Mouse (Mus musculus): ENCODE results near the gene Fam19a2. TPM values are rescaled to one million over a fixed set of nuclear protein-coding genes. Genes with fewer than 3 reads are reported as not detected.

The Fam19a2 gene
- total RNA-seq, 2 experiments from 2014 or later: not detected

GRCm38 (mm10) chr10:123548391-123548790 is 284.6 kb downstream of the Fam19a2 start:
- no peak for ATAC-seq (ENCODE audit: poor library complexity, severe bottlenecking)

- no peak for ATAC-seq (ENCODE audit: poor library complexity, severe bottlenecking)
Measured at GRCm38 (mm10) chr10:123567677-123568076, 303.9 kb downstream of the Fam19a2 start.

- ATAC-seq (ENCODE audit: poor library complexity, severe bottlenecking): no peak
Measured at GRCm38 (mm10) chr10:123570616-123571188, 306.9 kb downstream of the Fam19a2 start.

- no peak for ATAC-seq (ENCODE audit: poor library complexity, severe bottlenecking)
Measured at GRCm38 (mm10) chr10:123572342-123573070, 308.7 kb downstream of the Fam19a2 start.

GRCm38 (mm10) chr10:123577823-123578222 is 314.0 kb downstream of the Fam19a2 start:
- ATAC-seq (ENCODE audit: poor library complexity, severe bottlenecking): no peak

GRCm38 (mm10) chr10:123579012-123579411 is 315.2 kb downstream of the Fam19a2 start:
- no peak for ATAC-seq (ENCODE audit: poor library complexity, severe bottlenecking)

- no peak for ATAC-seq (ENCODE audit: poor library complexity, severe bottlenecking)
Measured at GRCm38 (mm10) chr10:123595043-123595442, 331.2 kb downstream of the Fam19a2 start.

- no peak for ATAC-seq (ENCODE audit: poor library complexity, severe bottlenecking)
Measured at GRCm38 (mm10) chr10:123597059-123597458, 333.3 kb downstream of the Fam19a2 start.

- ATAC-seq (ENCODE audit: poor library complexity, severe bottlenecking): no peak
Measured at GRCm38 (mm10) chr10:123605671-123606070, 341.9 kb downstream of the Fam19a2 start.

- ATAC-seq (ENCODE audit: poor library complexity, severe bottlenecking): no peak
Measured at GRCm38 (mm10) chr10:123626691-123627090, 362.9 kb downstream of the Fam19a2 start.

GRCm38 (mm10) chr10:123629248-123629744 is 365.5 kb downstream of the Fam19a2 start:
- no peak for ATAC-seq (ENCODE audit: poor library complexity, severe bottlenecking)

GRCm38 (mm10) chr10:123632029-123632428 is 368.2 kb downstream of the Fam19a2 start:
- ATAC-seq (ENCODE audit: poor library complexity, severe bottlenecking): no peak

- ATAC-seq (ENCODE audit: poor library complexity, severe bottlenecking): no peak
Measured at GRCm38 (mm10) chr10:123636655-123637054, 372.9 kb downstream of the Fam19a2 start.

- ATAC-seq (ENCODE audit: poor library complexity, severe bottlenecking): no peak
Measured at GRCm38 (mm10) chr10:123637496-123637895, 373.7 kb downstream of the Fam19a2 start.

- no peak for ATAC-seq (ENCODE audit: poor library complexity, severe bottlenecking)
Measured at GRCm38 (mm10) chr10:123645568-123645967, 381.8 kb downstream of the Fam19a2 start.

- ATAC-seq (ENCODE audit: poor library complexity, severe bottlenecking): no peak
Measured at GRCm38 (mm10) chr10:123671208-123671607, 407.4 kb downstream of the Fam19a2 start.

- no peak for ATAC-seq (ENCODE audit: poor library complexity, severe bottlenecking)
Measured at GRCm38 (mm10) chr10:123678284-123678864, 414.6 kb downstream of the Fam19a2 start.

GRCm38 (mm10) chr10:123682718-123683255 is 419.0 kb downstream of the Fam19a2 start:
- ATAC-seq (ENCODE audit: poor library complexity, severe bottlenecking): no peak

- no peak for ATAC-seq (ENCODE audit: poor library complexity, severe bottlenecking)
Measured at GRCm38 (mm10) chr10:123692186-123692925, 428.6 kb downstream of the Fam19a2 start.

GRCm38 (mm10) chr10:123692926-123693224 is 429.1 kb downstream of the Fam19a2 start:
- no peak for ATAC-seq (ENCODE audit: poor library complexity, severe bottlenecking)

GRCm38 (mm10) chr10:123702595-123702994 is 438.8 kb downstream of the Fam19a2 start:
- no peak for ATAC-seq (ENCODE audit: poor library complexity, severe bottlenecking)
